Mouse (Mus musculus) cortical plate, adult 2 months (tissue): Measurements from ENCODE around the gene Ppt1.

Source experiments
- CTCF ChIP-seq: fragments of 200-500 bp; IDR thresholded peaks from 2 replicates; pipeline ENCODE4 v1.5.1; 2011; ENCODE audit warnings: mild to moderate bottlenecking, control low read depth, low read length; ENCODE audit not compliant: insufficient read depth; ENCODE audit errors: extremely low read depth
- POLR2A ChIP-seq: fragments of 200-500 bp; IDR thresholded peaks from 2 replicates; pipeline ENCODE4 v1.6.1; 2011; ENCODE audit warnings: mild to moderate bottlenecking, low read length, control low read depth; ENCODE audit not compliant: insufficient read depth; ENCODE audit errors: extremely low read depth

GRCm38 (mm10) chr4:122873512-122873911 is 37.5 kb downstream of the Ppt1 start:
- TF ChIP-seq CTCF, result no peak
- no peak for TF ChIP-seq POLR2A
